Mouse (Mus musculus): Measurements from ENCODE around the gene Fgf5.

Fgf5 gene

DNA sequence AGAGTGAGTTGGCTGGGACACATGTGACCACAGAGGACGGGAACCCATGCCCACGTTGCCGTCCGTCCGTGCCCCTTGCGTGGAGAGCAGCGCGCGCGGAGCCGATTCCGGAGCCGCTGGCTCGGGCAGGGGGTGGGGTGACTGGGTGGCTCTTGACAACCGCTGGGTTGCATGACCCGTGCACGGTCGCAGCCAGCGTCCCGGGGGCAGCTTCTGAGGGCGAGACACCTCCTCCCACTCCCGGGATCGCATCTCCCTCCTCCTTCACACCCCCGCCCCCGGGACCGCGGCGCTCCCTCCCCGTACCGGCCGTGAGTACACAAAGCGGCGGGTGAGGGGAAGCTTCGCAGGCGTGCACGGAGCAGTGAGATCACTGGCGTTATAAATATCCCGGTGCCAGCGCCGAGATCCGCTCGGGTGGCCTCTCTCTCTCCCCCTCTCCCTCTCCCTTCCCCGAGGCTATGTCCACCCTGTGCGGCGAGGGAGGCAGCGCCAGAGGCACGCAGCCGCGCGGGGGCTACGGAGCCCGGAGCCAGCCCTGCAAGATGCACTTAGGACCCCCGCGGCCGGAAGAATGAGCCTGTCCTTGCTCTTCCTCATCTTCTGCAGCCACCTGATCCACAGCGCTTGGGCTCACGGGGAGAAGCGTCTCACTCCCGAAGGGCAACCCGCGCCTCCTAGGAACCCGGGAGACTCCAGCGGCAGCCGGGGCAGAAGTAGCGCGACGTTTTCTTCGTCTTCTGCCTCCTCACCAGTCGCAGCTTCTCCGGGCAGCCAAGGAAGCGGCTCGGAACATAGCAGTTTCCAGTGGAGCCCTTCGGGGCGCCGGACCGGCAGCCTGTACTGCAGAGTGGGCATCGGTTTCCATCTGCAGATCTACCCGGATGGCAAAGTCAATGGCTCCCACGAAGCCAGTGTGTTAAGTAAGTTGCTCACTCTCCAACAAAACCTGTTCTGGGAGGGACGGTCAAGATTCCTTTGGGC is at the start of gene Fgf5:
TSS of gene Fgf5 (plus strand) at position 347 of the 984 bp plus-strand sequence.
- peak; percentile 35 for DNase-seq (ENCODE audit: low read depth, low spot score)

DNA sequence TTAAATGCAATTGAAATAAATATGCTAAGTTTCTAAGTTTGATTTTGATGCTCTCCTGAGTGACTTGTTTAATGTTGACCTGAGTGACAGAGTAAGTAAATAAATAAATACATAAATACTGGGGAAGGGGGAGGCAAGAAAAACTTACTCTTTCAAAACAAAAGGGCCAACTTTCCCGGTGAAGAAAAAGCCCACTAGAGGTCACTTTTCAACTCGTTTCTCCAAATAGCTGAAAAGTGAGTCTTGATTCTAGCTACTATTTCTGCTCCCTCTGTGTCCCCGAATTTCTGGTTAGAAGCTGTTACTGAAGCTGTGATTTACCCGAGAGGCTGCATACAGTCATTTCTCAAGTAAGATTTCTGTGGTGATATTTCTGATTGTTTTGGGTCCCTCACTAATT is 41.5 kb upstream of the Fgf5 start:
- DNase-seq (ENCODE audit: low read depth, low spot score), result no peak

DNA sequence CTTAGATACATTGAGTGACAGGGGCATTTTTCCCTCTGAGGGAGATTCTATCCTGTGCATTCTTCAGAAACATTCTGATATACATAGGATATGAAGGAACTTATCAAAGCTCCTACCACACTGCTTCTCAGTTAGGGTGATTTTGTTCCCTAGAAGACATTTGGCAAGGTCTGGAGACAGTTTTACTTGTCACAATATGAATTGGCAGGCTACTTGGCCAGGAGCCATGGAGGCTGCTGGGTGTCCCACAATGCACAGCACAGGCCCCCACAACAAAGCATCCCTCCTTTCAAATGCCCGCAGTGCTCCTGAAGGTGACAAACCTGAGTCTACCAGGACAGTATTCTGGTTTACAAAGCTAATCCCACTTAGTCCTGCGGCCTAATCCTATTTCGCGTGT is 32.0 kb upstream of the Fgf5 start:
- no peak for DNase-seq (ENCODE audit: low read depth, low spot score)

DNA sequence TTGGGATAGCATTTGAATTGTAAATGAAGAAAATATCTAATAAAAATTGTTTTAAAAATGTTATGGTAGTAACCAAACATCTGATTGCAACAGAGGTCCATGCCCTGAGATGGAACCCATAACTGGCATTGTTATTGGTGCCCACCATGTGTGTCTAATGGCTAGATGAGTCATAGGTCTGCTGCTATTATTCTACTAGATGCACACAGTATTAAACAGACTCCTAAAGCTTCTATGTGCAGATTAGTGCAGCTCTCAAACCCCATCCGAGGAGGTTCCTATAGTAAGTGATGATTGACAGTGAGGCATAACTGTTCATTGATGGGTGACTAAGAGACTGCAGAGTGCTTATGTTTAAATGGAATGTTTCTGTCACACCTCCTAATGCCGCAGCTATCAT is 27.3 kb upstream of the Fgf5 start:
- no peak for DNase-seq (ENCODE audit: low read depth, low spot score)

DNA sequence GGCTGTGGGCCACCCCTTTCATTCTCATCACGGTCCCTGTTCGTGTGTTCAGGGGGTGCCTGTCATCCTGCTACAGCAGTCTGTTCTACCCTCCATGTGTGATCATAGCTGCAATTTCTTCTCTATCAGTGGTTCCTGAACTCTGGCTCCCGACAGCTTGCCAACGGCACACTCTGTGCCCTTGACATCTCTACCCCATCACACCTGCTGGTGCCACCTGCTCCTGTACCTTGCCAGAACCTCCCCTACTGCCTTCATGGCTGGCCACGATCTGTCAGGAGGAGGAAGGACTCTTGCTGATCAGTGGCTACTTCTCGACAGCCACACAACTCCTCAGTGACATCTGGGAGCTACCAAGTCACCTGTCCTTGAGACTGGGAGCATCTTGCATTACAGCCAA is 24.5 kb upstream of the Fgf5 start:
- no peak for DNase-seq (ENCODE audit: low read depth, low spot score)

DNA sequence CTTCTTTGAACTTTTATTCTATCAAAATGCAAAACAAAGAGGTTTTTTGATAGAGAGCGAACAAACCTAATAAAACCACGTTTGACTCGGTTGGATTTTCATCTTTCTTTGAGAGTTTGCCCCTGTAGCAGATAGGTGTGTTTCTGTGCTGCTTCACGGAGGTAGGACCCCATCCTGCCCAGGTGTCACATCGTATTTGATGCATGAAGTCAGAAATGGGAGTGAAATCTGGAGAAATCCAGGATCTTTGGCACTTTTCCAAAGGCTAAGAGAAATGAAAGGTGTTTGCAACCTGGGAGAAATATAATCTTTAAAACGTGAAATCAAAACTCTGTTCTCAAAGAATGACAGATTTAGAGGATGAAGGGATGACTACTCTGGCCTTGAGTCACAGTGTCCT is 15.5 kb upstream of the Fgf5 start:
- DNase-seq (ENCODE audit: low read depth, low spot score), result no peak

DNA sequence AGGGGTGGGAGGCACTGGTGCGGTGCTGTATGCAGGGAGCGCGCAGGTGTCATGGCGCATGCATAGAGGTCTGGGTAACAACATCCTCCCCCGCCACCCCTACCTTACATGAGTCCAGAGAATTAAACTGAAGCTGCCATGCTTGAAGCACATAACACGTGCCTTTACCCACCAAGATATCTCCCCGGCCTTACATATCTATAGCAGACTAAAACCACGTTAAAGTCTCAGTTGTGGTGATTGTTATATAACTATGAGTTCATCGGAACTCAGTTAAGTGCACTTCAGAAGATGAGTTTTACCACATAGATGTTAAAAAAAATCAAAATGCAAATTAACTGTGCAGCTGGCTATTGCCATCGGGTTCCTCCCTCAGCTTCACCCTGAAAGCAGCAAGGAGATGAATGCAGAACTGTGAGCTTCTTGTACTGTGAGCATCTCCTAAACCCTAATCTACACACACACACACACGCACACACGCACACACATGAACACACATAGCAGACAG is 12.6 kb upstream of the Fgf5 start:
- DNase-seq (ENCODE audit: low read depth, low spot score), result no peak

DNA sequence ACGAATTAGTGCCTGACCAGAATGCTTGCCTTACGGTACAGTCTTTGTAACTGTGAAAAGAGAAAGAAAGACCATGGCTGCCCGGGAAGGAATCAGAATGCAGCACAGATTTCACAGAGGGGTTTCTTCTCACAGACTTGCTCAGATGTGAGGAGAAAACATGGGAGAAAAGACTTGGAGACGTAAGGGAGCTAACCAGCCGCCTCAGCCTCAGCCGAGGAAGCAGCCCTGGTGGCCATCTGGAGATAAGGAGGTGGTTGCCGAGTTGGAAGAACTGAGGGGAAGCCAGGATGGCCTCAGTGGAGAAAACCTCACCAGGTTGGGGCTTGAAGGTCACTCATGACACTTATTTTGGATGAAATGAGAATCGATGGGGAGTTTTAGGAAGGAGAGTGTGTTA is 8.7 kb upstream of the Fgf5 start:
- DNase-seq (ENCODE audit: low read depth, low spot score), result no peak

DNA sequence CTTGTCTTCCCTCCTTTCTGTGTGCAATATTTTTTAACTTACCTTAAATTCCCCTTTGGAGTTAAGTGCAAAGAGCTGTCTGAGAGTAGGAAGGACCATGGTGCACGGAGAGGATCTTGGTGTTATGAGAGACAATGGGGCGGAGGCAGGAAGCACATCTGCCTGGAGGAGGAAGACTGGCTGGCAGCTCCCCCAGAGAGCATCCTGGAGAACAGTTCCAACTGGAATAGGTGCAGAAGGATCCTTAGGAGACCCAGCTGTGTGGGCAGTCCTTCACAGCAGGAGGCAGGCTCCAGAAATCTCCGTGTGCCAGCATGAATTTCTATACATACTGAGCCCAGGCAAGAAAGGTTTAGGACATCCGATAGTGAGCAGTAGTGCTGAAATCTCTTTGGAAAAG is 8.0 kb upstream of the Fgf5 start:
- no peak for DNase-seq (ENCODE audit: low read depth, low spot score)

DNA sequence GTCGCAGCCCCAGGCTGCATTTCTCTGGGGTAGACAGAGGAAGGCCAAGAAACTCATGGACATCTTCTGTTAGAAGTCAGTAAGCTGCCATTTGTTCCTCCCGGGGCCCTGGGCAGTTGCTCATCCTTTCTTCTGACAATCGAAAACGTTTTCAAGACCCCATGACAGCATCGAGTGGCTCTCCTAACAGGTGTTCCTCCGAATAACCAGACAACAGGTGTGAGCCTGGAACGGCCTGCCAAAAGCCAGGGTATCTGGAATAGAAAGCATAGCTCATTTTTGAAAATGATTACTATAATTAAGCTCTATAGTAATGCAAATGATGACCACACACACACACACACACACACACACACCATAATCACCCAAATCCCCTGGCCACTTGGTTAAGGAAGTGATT is 7.2 kb upstream of the Fgf5 start:
- no peak for DNase-seq (ENCODE audit: low read depth, low spot score)

DNA sequence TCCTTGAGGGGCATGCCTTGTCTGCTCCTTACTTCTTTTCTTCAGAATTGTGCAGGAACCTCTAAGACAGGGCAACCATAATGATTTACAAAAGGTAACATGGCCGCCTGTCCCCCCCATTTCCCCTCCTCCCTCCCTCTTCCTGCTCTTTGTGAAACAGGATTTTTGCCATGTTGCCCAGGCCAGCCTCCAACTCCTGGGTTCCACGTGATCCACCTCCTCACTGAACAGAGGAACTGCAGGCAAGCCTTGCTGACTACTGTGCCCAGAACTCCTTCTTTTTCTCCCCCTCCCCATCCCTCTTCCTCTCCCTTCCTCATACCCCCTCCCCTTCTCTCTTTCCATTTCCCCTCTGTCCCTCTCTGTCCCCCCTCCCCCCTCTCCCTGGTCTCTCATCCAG is 6.5 kb upstream of the Fgf5 start:
- no peak for DNase-seq (ENCODE audit: low read depth, low spot score)

DNA sequence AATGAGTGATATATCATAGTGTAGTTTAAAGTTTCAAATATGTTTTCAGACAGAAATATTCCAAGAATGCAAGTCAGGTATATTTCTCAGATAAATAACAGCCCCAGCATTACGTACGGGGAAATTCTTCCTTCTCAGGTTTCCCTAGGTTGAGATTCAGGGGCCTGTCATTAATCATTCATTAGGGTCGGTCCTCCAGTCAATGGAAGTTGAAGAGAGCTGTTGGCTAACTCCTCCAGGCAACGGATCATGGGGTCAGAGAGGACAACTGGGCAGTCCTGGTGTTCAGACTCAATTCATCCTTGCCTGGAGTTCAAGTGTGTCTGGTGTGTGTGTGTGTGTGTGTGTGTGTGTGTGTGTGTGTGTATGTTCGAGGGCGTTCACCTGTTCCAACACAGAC is 837 bp upstream of the Fgf5 start:
- peak; percentile 53 for DNase-seq (ENCODE audit: low read depth, low spot score)

DNA sequence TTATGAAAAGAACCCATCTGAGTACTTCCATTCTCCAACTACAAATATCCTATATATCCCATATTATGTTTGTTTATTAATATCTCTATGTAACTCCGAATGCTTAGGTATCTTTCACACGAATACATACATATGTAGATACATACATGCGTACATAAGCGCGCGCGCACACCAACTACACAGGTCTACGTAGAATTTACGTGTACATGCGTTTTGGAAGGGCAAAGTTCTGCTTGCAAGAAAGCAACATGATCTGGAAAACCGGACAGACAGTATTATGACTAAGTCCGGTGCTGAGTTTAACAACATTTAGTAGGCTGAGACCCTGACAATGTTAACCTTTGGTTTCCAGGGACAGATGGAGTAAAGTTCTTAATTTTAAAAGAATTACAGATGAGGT is 1.2 kb downstream of the Fgf5 start:
- DNase-seq (ENCODE audit: low read depth, low spot score), result no peak

DNA sequence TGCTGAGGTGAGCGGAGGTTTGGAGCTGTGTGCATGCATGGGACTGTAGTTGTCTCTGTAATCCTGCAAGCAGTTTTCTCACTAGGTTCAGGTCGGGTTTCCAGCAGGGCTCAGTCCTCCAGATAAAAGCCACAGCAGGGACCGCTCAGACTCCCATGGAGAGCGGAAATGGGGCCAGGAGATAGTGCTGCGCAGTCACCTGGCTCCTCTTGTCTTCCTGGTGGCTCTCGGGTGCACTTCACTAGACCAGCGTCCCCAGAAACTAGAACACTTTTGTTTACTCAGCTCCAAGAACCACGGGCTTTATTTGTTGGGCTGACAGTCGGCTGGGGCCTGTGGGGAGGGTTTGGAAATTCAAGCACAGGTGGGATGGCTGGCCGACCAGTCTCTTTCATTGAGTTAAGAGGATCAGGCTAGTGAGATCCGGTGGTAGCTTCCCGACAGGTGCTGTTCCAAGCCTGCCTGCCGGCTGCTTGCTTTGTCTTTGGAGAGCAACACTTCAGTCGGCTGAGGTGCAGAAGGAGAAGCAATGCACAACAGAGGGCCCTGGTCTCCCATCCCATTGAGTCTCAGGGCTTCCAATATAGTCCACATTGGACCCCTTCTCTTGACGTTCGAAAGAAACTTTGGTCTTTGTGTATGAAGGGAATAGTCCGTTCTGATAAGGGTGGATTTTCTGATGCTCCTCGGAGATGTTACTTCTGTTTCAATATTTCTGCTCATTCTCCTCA is 1.9 kb downstream of the Fgf5 start:
- no peak for DNase-seq (ENCODE audit: low read depth, low spot score)

DNA sequence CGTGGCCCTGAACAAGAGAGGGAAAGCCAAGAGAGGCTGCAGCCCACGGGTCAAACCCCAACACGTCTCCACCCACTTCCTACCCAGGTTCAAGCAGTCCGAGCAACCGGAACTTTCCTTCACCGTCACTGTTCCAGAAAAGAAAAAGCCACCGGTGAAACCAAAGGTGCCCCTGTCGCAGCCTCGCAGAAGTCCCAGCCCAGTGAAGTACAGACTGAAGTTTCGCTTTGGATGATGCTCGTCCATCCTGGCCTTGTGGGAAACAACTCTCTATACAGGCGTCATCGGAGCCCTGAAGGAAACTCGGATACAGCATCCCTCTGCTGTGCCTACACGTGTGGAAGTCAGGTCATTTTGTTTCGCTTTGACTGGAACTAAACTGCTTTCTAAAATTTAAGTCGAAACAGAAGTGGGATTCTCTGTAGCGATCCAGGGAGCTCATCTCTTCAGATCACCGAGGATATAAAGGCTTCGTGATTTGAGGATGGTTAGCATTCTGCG is 21.4 kb downstream of the Fgf5 start:
- no peak for DNase-seq (ENCODE audit: low read depth, low spot score)

DNA sequence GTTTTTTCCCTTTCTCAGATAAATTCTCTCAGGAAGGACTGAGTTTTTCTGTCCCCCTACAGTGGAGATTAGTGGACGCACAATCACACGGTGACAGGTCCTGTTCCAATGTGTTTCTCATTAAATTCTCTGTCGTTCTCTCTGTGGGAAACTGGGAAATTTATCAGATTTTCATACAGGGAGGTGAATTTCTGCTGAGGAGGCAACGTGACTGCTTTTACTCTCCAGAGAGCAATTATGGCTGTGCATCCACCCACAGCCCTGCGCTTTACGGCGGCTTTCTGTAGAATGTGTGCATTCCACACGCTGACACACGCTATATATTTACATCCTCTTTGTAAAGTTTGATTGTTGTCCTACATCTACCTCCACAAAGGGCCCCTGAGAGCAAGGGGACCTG is 28.0 kb downstream of the Fgf5 start:
- DNase-seq (ENCODE audit: low read depth, low spot score), result no peak

DNA sequence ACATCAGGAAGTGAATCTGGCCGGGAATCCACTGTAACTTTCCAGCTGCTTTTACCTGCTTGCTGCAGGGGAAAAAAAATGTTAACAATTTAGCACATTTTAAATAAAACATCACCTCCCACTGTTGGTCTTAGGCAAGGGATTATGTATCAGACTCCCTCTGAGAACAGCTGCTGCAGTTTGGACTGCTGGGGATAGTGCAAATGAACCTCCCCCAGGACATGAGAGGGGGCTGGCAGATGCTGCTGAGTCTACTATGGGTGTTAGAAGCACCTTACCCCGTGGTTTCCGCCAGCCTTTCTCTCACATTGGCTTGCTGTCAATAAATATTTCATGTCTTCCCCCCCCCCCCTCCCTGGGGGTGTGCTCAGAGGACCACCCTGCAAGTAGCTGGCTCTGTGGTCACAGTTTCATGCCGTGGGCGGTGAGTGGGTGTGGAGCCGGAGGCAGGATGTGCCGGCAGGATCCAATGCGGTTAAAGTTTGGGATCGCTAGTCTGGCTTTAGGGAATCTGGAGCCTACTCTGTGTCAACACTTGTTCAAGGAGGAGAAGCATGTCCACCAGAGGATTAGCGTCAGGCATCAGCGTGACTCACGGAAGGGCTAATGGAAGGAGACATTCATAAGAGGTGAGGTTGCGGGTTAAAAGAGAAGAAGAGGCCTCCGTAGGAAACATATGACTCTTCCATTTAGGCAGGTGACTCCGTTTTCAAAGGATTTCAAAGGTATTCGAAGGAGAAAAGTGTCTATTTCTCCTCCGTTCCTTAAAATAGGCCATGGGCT is 29.9 kb downstream of the Fgf5 start:
- no peak for DNase-seq (ENCODE audit: low read depth, low spot score)

DNA sequence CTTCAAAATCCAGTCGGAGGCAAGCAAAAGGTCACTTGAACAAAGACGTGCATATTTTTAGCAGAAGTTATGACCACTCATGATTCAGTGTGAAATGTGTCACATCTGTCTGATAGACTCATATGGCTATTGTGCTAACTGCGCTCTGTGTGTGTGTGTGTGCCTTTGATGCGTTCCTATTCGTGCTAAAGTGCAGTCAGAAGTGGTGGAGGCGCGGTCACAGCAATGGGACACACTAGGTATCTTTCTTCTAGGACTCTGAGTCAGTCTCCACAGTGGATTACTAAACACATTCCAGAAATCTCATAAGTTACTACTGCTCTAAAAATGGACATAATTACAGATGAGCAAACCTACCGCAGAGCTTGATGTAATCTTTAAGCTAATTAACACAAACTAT is 36.7 kb downstream of the Fgf5 start:
- DNase-seq (ENCODE audit: low read depth, low spot score), result no peak

DNA sequence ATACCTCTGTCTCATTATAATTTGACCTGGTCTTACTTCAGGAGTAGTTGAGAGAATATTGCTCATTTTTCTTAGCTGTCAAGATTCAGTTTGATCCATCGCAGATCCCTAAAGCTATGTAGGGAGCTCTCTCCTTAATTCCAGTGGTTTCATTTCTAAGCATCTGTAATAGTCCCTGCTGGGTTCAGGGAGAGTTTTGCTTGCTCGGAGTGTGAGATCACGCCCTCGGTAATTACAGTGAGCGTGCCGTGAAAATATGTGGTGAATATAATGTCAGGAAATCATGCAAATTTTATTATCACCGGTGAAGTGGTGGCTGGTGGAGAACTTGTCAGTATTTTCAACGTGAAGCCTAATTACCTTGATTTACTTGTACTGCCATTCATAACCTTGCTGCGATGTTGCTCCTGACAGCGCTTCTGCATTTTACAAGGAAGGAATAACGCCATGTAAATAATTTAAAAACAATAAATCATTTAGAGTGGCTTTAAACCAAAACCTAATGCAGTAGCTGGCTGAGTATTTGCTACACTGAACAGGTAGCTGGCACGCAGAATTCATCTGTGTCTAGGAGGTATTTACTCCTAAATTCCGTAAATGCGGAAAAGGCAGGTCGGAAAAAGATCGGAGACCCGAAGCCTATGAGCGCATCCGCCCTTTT is 38.5 kb downstream of the Fgf5 start:
- DNase-seq (ENCODE audit: low read depth, low spot score), result no peak

DNA sequence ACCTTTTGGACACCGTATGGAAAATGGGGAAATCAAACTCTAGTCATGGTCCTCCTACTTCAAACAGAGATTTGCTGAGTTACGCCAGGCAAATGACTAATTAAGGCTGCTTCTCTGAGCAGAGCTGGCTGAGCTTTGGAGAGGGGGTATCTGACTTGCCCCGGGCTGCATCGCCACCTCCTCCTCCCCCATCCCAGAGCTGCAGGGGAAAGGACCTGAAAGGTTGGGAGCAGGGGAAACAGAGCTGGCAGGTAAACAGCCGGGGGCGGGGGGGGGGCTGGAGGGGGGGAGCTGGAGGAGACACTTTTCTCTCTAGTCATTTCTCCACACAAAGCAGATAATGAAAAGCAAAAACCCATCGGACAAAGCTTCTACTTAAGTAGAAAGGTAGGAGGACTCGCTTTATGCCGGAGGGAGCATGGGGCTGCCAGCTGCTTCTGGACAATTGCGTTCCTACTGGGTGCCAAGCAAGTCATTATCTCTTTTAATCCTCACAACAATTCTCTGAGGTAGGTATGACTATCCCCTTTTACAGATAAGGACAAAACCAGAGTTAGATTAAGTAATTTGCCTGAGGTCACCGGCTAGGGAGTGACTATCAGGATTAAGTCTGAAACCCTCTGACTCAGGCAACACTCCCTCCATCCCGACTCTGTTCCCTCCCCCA is 39.2 kb downstream of the Fgf5 start:
- no peak for DNase-seq (ENCODE audit: low read depth, low spot score)

DNA sequence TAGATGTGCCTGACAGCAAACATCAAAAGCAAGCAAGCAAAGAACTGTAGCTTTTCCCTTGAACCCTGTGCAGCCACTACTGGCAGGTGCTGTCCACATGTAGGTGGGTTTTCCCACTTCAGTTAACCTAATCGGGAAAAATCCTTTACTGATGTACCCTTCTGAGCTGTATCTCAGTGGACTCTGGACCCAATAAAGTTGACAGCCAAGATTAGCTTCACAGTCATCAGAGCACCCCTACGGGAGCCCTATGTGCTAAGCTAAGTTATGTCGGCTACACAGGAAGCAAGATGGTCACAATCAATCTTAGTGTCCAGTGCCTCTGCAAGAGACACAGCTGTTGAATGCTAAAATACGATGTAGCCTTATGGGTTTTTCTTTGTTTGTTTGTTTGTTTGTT is 46.1 kb downstream of the Fgf5 start:
- DNase-seq (ENCODE audit: low read depth, low spot score), result no peak

All from forelimb bud, embryonic 11.5 days (tissue).